Mouse (Mus musculus): ENCODE results near the gene Arhgap9.
"Not testable (repeated sequence)": the region's sequence is repeated elsewhere in the genome, so short reads cannot be mapped to it uniquely, and the experiment has no call there.

Gene Arhgap9

GRCm38 (mm10) chr10:127291881-127292638 lies 29.7 kb upstream of the Arhgap9 start:
- no peak for DNase-seq (ENCODE audit: low spot score in 2 of 2)

GRCm38 (mm10) chr10:127292987-127293538 lies 28.7 kb upstream of the Arhgap9 start:
- no peak for DNase-seq (ENCODE audit: low spot score in 2 of 2)

- no peak for DNase-seq (ENCODE audit: low spot score in 2 of 2)
Observed at GRCm38 (mm10) chr10:127293590-127294113, 28.1 kb upstream of the Arhgap9 start.

- DNase-seq (ENCODE audit: low spot score in 2 of 2): no peak
Observed at GRCm38 (mm10) chr10:127294895-127295510, 26.8 kb upstream of the Arhgap9 start.

- no peak for DNase-seq (ENCODE audit: low spot score in 2 of 2)
Observed at GRCm38 (mm10) chr10:127295986-127296794, 25.6 kb upstream of the Arhgap9 start.

GRCm38 (mm10) chr10:127297015-127297871 lies 24.5 kb upstream of the Arhgap9 start:
- no peak for DNase-seq (ENCODE audit: low spot score in 2 of 2)

- DNase-seq (ENCODE audit: low spot score in 2 of 2): no peak
Observed at GRCm38 (mm10) chr10:127300361-127300760, 21.4 kb upstream of the Arhgap9 start.

- no peak for DNase-seq (ENCODE audit: low spot score in 2 of 2)
Observed at GRCm38 (mm10) chr10:127303136-127303535, 18.6 kb upstream of the Arhgap9 start.

GRCm38 (mm10) chr10:127309167-127309566 lies 12.6 kb upstream of the Arhgap9 start:
- DNase-seq (ENCODE audit: low spot score in 2 of 2): not testable (repeated sequence)

- DNase-seq (ENCODE audit: low spot score in 2 of 2): no peak
Observed at GRCm38 (mm10) chr10:127310523-127311475, 11.0 kb upstream of the Arhgap9 start.

GRCm38 (mm10) chr10:127311476-127312355 lies 10.0 kb upstream of the Arhgap9 start, which contains the start of gene Mars:
TSS of gene Mars (minus strand) at chr10:127311786.
- peak; percentile 83 to 86 for DNase-seq (ENCODE audit: low spot score in 2 of 2)

GRCm38 (mm10) chr10:127312356-127312676 lies 9.4 kb upstream of the Arhgap9 start:
- peak; percentile 70 to 85 for DNase-seq (ENCODE audit: low spot score in 2 of 2)

- no peak for DNase-seq (ENCODE audit: low spot score in 2 of 2)
Observed at GRCm38 (mm10) chr10:127312858-127313257, 8.9 kb upstream of the Arhgap9 start.

- DNase-seq (ENCODE audit: low spot score in 2 of 2): not testable (repeated sequence)
Observed at GRCm38 (mm10) chr10:127313516-127313915, 8.2 kb upstream of the Arhgap9 start.

- DNase-seq (ENCODE audit: low spot score in 2 of 2): not testable (repeated sequence)
Observed at GRCm38 (mm10) chr10:127314950-127315349, 6.8 kb upstream of the Arhgap9 start.

- DNase-seq (ENCODE audit: low spot score in 2 of 2): no peak
Observed at GRCm38 (mm10) chr10:127317277-127317676, 4.5 kb upstream of the Arhgap9 start.

GRCm38 (mm10) chr10:127318009-127318408 lies 3.8 kb upstream of the Arhgap9 start:
- DNase-seq (ENCODE audit: low spot score in 2 of 2): no peak

GRCm38 (mm10) chr10:127319969-127320368 lies 1.8 kb upstream of the Arhgap9 start:
- DNase-seq (ENCODE audit: low spot score in 2 of 2): no peak

GRCm38 (mm10) chr10:127322178-127322577 lies 414 bp downstream of the Arhgap9 start:
- DNase-seq (ENCODE audit: low spot score in 2 of 2): no peak
